Mouse (Mus musculus) forebrain, embryonic 14.5 days (tissue): ENCODE data around the gene Kcnj14. TPM values are rescaled to one million over a fixed set of nuclear protein-coding genes. Genes with fewer than 3 reads are reported as not detected.

Experiments
- ATAC-seq: fragments of 200-750 bp; cut with Nextera tagmentation; 2 replicates; pipeline ENCODE4 v1.8.0; 2017; ENCODE audit warnings: mild to moderate bottlenecking, moderate library complexity
- DNase-seq: peaks from one replicate; pipeline ENCODE4 v3.0.0-alpha.2; 2015; ENCODE audit warnings: low spot score
- H3K27ac ChIP-seq: fragments of 300-500 bp; sonication (generic); 2 replicates; pipeline ENCODE4 v1.5.1; 2014; ENCODE audit warnings: low read depth, mild to moderate bottlenecking, control low read depth, low read length, moderate library complexity
- H3K27me3 ChIP-seq: fragments of 300-500 bp; sonication (generic); replicated peaks from 2 replicates; pipeline ENCODE4 v1.6.1; 2014; ENCODE audit warnings: low read length, control low read depth, mixed read lengths; ENCODE audit not compliant: control insufficient read depth, insufficient read depth
- H3K36me3 ChIP-seq: fragments of 300-500 bp; sonication (generic); 2 replicates; pipeline ENCODE4 v1.6.1; 2014; ENCODE audit warnings: low read length, control low read depth; ENCODE audit not compliant: control insufficient read depth, insufficient read depth
- H3K4me1 ChIP-seq: fragments of 300-500 bp; sonication (generic); 2 replicates; pipeline ENCODE4 v1.6.1; 2014; ENCODE audit warnings: antibody characterized with exemption, low read length, control low read depth; ENCODE audit not compliant: control insufficient read depth, insufficient read depth
- H3K4me2 ChIP-seq: fragments of 300-500 bp; sonication (generic); 2 replicates; pipeline ENCODE4 v1.6.1; 2014; ENCODE audit warnings: mild to moderate bottlenecking, control low read depth, low read length
- H3K4me3 ChIP-seq: fragments of 300-500 bp; sonication (generic); 2 replicates; pipeline ENCODE4 v1.5.1; 2014; ENCODE audit warnings: low read depth, low read length, control low read depth
- H3K9ac ChIP-seq: fragments of 300-500 bp; sonication (generic); 2 replicates; pipeline ENCODE4 v1.6.1; 2014; ENCODE audit warnings: mild to moderate bottlenecking, low read length, control low read depth, moderate library complexity
- H3K9me3 ChIP-seq: fragments of 300-500 bp; sonication (generic); replicated peaks from 2 replicates; pipeline ENCODE4 v1.6.1; 2016; ENCODE audit warnings: low read length, control low read depth, mixed read lengths; ENCODE audit not compliant: control insufficient read depth
- WGBS: fragments of 180-500 bp; shearing (Covaris S2); extraction: QIAGEN DNeasy Blood & Tissue Kit; methylation state at CpG from one replicate; pipeline ENCODE4 v1.1.7; 2014; 5-methylcytosine and 5-hydroxymethylcytosine counted together
- polyA plus RNA-seq: library from polyadenylated mRNA; unstranded; fragments of >200 nt; fragmentation: Nextera tagmentation; extraction: Ambion mirVana; gene quantifications from 2 replicates; pipeline ENCODE4 v1.2.1, GENCODE M21; 2014

The Kcnj14 gene
- polyA plus RNA-seq, 1 experiment from 2014 or later: 0.41 TPM

DNA sequence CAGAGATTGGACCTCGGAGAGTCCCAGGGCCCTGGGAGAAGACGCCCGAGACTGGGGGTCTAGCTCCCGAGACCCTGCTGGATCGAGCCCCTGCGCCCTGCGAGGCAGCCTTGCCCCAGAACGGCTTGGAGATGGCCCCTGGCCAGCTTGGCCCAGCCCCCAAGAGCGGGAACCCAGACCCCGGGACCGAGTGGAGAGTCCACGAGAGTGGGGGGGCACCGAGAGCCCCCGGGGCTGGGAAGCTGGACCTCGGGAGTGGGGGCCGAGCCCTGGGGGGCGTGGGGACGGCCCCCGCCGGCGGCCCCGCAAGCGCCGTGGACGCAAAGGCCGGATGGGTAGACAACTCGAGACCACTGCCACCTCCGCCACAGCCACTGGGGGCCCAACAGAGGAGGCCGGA is 29.6 kb downstream of the Kcnj14 start:
- WGBS: 92% methylated on average over 22 of the region's 29 CpGs
- no peak for DNase-seq
- no peak overlapping the region for H3K27ac ChIP-seq
- H3K4me3 ChIP-seq: no peak overlapping the region
- no peak overlapping the region for H3K4me2 ChIP-seq
- 0 out of 2 replicates have a peak, but pooled peaks cover 4% of the 10 kb centered on the region for H3K27me3 ChIP-seq
- peaks cover 86% of the 10 kb centered on the region for H3K36me3 ChIP-seq
- no peak for ATAC-seq
- H3K9me3 ChIP-seq: no peaks in the 10 kb centered on the region
- no peak overlapping the region for H3K9ac ChIP-seq
- H3K4me1 ChIP-seq: peaks cover 9% of the 10 kb centered on the region

DNA sequence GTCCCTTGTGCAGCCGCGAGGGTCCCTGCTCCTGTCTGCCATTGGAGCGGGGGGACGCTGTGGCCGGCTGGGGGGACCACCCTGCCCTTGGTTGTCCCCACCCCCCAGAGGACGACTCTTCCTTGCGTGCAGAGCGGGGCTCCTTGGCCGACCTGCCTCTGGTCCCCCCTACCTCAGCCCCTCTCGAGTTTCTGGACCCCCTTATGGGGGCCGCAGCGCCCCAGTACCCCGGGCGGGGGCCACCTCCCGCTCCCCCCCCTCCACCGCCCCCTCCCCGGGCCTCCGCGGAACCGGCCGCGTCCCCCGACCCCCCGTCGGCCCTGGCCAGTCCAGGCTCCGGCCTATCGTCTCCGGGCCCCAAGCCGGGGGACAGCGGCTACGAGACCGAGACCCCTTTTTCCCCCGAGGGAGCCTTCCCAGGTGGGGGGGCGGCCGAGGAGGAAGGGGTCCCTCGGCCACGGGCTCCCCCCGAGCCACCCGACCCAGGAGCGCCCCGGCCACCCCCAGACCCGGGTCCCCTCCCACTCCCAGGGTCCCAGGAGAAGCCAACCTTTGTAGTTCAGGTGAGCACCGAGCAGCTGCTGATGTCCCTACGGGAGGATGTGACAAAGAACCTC is 30.5 kb downstream of the Kcnj14 start:
- Histone ChIP-seq H3K4me3 (no peak overlapping the region), H3K36me3 (peaks cover 91% of the 10 kb centered on the region), H3K4me2 (no peak overlapping the region), H3K9me3 (no peaks in the 10 kb centered on the region), H3K4me1 (peaks cover 9% of the 10 kb centered on the region), H3K27ac (no peak overlapping the region), H3K27me3 (0 out of 2 replicates have a peak, but pooled peaks cover 4% of the 10 kb centered on the region), H3K9ac (no peak overlapping the region)
- 92% methylated on average over 40 of the region's 44 CpGs for WGBS
- ATAC-seq (no peak), DNase-seq (no peak)

DNA sequence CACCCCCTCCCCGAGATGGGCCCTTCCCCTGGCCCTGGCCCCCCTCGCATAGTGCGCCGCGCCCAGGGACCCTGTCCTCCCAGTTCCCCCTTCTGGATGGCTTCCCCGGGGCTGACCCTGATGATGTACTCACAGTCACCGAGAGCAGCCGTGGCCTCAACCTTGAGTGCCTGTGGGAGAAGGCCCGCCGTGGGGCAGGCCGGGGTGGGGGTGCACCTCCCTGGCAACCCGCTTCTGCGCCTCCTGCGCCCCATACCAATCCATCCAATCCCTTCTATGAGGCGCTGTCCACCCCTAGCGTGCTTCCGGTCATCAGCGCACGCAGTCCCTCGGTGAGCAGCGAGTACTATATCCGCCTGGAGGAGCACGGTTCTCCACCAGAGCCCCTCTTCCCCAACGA is 31.3 kb downstream of the Kcnj14 start:
- Histone ChIP-seq H3K4me3 (no peak overlapping the region), H3K9me3 (no peaks in the 10 kb centered on the region), H3K4me1 (peaks cover 8% of the 10 kb centered on the region), H3K27me3 (0 out of 2 replicates have a peak, but pooled peaks cover 4% of the 10 kb centered on the region), H3K9ac (no peak overlapping the region), H3K4me2 (no peak overlapping the region), H3K27ac (no peak overlapping the region), H3K36me3 (peaks cover 94% of the 10 kb centered on the region)
- 91% methylated on average over 19 of the region's 24 CpGs for WGBS
- DNase-seq (no peak), ATAC-seq (no peak)

DNA sequence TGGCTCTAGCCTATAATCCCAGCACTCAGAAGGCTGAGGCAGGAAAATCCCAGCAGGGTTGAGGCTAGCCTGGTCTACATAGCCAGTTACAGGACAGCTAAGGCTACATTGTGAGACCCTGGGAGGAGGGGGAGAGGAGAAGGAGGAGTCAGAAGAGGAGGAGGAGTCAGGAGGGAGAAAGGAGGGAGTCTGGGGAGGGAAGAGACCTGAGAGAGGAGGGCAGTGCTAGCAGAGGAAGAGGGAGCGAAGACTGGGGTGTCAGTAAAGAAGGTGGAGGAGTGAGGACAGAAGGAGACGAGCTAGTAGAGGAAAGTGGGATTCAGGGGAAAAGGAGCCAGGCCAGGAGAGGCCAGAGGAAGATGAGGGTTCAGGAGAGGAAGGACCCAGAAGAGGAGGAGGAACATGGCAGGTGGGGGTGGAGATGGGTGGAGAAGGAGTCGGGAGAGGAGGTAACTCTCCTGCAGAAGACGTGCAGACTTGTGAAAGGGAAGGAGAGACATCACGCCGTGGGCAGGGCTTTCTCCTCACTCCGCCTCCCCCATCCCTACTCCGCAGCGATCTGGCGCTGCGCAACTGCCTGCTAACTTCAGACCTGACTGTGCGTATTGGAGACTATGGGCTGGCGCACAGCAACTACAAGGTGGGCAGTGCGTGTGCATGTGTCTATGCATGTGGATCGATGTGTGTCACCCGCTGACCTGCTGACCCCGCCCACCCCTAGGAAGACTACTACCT is 32.7 kb downstream of the Kcnj14 start:
- Histone ChIP-seq H3K4me2 (no peak overlapping the region), H3K4me3 (no peak overlapping the region), H3K4me1 (no peaks in the 10 kb centered on the region), H3K27me3 (0 out of 2 replicates have a peak, but pooled peaks cover 4% of the 10 kb centered on the region), H3K36me3 (peaks cover 93% of the 10 kb centered on the region), H3K9me3 (no peaks in the 10 kb centered on the region), H3K9ac (no peak overlapping the region), H3K27ac (no peak overlapping the region)
- ATAC-seq: no peak
- 83% methylated on average over 17 of the region's 17 CpGs for WGBS
- DNase-seq: no peak

DNA sequence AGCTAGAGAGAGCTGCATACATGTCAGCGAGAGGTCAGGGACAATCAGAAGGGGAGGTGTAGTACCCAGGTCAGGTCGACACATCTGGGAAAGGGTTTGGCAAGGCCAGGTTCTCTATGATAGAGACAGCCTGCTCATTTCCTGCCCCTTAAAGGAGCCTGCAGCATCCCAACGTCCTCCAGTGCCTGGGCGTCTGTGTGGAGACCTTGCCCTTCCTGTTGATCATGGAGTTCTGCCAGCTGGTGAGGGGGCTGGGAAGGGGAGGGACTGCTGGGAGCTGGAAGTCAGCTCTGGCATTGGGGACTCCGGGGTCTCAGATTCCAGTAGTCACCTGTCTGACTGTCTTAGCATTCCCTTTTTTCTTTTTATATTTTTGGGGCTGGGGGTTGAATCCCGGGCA is 33.9 kb downstream of the Kcnj14 start:
- peaks cover 85% of the 10 kb centered on the region for H3K36me3 ChIP-seq

DNA sequence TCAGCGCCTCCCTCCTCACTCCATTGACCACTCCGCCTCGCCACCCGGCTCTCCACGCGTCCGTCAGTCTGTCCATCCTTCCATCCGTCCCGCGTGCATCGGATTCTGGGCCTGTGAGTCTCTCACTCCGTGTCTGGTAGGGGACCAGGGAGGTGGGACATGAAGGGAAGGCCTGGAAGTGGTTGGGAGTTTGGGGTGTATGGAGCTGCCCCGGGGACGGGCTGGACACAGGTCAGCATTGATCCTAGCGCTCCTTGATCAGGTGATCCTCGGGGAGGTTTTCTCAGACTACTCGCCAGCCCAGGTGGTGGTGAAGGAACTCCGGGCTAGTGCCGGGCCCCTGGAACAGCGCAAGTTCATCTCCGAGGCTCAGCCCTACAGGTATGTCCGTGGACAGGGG is 36.9 kb downstream of the Kcnj14 start:
- Histone ChIP-seq H3K9me3 (no peaks in the 10 kb centered on the region), H3K9ac (no peak overlapping the region), H3K36me3 (peaks cover 55% of the 10 kb centered on the region), H3K27ac (no peak overlapping the region), H3K4me2 (no peak overlapping the region; the same call in 1 of the 2 replicates), H3K4me1 (0 out of 2 replicates have a peak, but pooled peaks cover 3% of the 10 kb centered on the region), H3K4me3 (no peak overlapping the region), H3K27me3 (no peaks in the 10 kb centered on the region)
- ATAC-seq (no peak), DNase-seq (no peak)
- WGBS: 89% methylated on average over 22 of the region's 22 CpGs

More for the DNA sequence above, 33.9 kb downstream of the Kcnj14 start:
- no peak overlapping the region for H3K4me3 ChIP-seq
- H3K27ac ChIP-seq: no peak overlapping the region
- no peaks in the 10 kb centered on the region for H3K27me3 ChIP-seq
- no peak overlapping the region for H3K4me2 ChIP-seq
- DNase-seq (no peak), ATAC-seq (no peak)
- 0 out of 2 replicates have a peak, but pooled peaks cover 3% of the 10 kb centered on the region for H3K4me1 ChIP-seq
- H3K9ac ChIP-seq: no peak overlapping the region
- 89% methylated on average over 6 of the region's 6 CpGs for WGBS
- H3K9me3 ChIP-seq: no peaks in the 10 kb centered on the region

DNA sequence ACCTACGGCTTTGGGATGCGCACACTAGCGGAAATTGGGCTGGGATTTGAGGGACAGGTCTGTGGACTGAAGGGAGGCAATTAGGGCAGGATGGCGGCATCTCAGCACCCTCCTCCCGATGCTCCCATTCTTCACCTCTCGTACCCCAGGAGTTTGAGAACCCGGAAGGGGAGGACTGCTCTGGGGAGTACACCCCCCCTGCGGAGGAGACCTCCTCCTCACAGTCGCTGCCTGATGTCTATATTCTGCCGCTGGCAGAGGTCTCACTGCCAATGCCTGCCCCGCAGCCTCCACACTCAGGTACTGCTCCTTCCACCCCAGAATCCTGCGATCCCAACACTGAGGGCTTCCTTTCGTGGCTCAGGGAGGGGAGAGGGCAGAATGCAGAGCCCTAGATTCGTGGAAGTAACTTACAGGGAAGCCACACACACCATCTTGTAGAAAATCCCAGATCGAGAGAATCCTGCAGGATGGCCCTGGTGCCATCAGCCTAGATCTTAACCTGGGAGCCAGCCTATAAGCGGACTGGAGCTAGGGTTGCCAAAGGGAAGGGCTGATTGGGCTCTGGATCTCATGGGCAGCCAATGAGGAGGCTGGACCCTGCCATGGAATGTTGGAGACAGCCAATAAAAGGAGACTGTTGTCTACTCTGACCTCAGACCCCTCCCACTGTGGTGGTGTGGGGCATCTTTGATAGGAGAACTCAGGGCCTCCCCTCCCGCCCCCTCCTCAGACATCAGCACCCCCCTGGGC is 37.7 kb downstream of the Kcnj14 start:
- Histone ChIP-seq H3K36me3 (peaks cover 47% of the 10 kb centered on the region), H3K27ac (no peak overlapping the region; the same call in 1 of the 2 replicates), H3K4me3 (peak overlapping the region; percentile 98), H3K9me3 (no peaks in the 10 kb centered on the region), H3K4me2 (peak overlapping the region; percentile 82), H3K4me1 (0 out of 2 replicates have a peak, but pooled peaks cover 3% of the 10 kb centered on the region), H3K9ac (peak overlapping the region; percentile 95), H3K27me3 (no peaks in the 10 kb centered on the region)
- DNase-seq: peak; percentile 67
- 0 out of 2 replicates have a peak, but pooled peaks have one; percentile 8 for ATAC-seq
- 9% methylated on average over 15 of the region's 17 CpGs for WGBS

DNA sequence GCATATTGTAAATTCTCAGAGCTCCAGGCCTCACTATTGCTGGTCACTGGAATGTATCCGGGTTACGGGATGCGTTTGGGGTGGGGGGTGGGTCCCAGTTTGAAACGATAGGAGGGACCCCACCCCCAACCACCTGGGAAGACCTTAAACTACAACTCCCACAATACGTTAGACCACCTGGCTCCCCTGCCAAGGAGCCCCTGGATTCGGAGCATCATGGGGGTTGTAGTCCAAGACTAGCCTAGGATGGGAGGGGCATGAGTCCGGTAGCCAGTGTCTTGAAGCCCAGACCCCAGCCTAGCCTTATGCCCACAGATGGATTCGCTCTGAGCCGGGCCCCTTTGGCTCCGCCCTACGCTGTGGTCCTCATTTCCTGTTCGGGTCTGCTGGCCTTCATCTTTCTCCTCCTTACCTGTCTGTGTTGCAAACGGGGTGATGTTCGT is 38.4 kb downstream of the Kcnj14 start:
- Histone ChIP-seq H3K4me3 (peak overlapping the region; percentile 98), H3K27ac (peak overlapping the region; percentile 98; the same call in 1 of the 2 replicates), H3K9me3 (no peaks in the 10 kb centered on the region), H3K4me2 (peak overlapping the region; percentile 82), H3K4me1 (0 out of 2 replicates have a peak, but pooled peaks cover 3% of the 10 kb centered on the region), H3K9ac (peak overlapping the region; percentile 95), H3K36me3 (peaks cover 40% of the 10 kb centered on the region), H3K27me3 (no peaks in the 10 kb centered on the region)
- DNase-seq (peak; percentile 87), ATAC-seq (peak; percentile 40)
- WGBS: under 1% methylated on average over 14 of the region's 14 CpGs
